Mouse (Mus musculus) heart, postnatal 36 days (tissue): ENCODE data around the gene Col2a1. TPM values are rescaled to one million over a fixed set of nuclear protein-coding genes. Genes with fewer than 3 reads are reported as not detected.
A peak's percentile ranks its signal among the peaks of the same experiment; 100 is the strongest.

ENCODE experiments used
- DNase-seq, 2 experiments: peaks; one replicate each; pipeline ENCODE4 v3.0.0; 2021 to 2022
- intact Hi-C: fragments of 180-260 bp; cut with DNase I; formaldehyde crosslinking; loops from one replicate; pipeline ENCODE4 v1.15.1; 2025
- total RNA-seq, 2 experiments: library from RNA; stranded (reverse); gene quantifications; 2 replicates each; pipeline ENCODE4 v1.2.3; 2021

Col2a1 gene
- total RNA-seq, 2 experiments from 2014 or later, result 0.08 to 0.46 TPM

GRCm38 (mm10) chr15:97963989-97964835 lies 40.3 kb downstream of the Col2a1 start, which contains the start of gene Tmem106c:
Gene Tmem106c (plus strand): TSS chr15:97964200.
- intact Hi-C loops, result loop anchor here (5.0 kb wide), 2 partner anchors 182 to 188 kb away; no protein-coding TSS in a partner anchor
- DNase-seq, result peak; percentile 93

- DNase-seq, result no peak
- intact Hi-C loops, result loop anchor here (5.0 kb wide), 2 partner anchors 181 to 189 kb away; no protein-coding TSS in a partner anchor
These were observed 41.0 kb downstream of the Col2a1 start for GRCm38 (mm10) chr15:97963329-97963988.

GRCm38 (mm10) chr15:97956416-97956815 lies 48.1 kb downstream of the Col2a1 start:
- intact Hi-C loops, result loop anchor here (10.0 kb wide), 1 partner anchor 1828 kb away; no protein-coding TSS in a partner anchor
- no peak for DNase-seq

- intact Hi-C loops, result loop anchor here (10.0 kb wide), 1 partner anchor 1829 kb away; no protein-coding TSS in a partner anchor
- no peak for DNase-seq
These were observed 48.8 kb downstream of the Col2a1 start for GRCm38 (mm10) chr15:97955742-97956141.

GRCm38 (mm10) chr15:97955286-97955685 lies 49.2 kb downstream of the Col2a1 start:
- intact Hi-C loops, result loop anchor here (10.0 kb wide), 1 partner anchor 1830 kb away; no protein-coding TSS in a partner anchor
- DNase-seq, result no peak

- no peak for DNase-seq
- intact Hi-C loops, result loop anchor here (10.0 kb wide), 1 partner anchor 1830 kb away; no protein-coding TSS in a partner anchor
These were observed 49.8 kb downstream of the Col2a1 start for GRCm38 (mm10) chr15:97954671-97955070.

- no peak for DNase-seq
- intact Hi-C loops, result loop anchor here (2.0 to 10.0 kb wide), 4 partner anchors 82 to 1832 kb away; no protein-coding TSS in a partner anchor
These were observed 51.7 kb downstream of the Col2a1 start for GRCm38 (mm10) chr15:97952889-97953189.

- peak; percentile 63 to 66 for DNase-seq
- intact Hi-C loops, result loop anchor here (2.0 to 10.0 kb wide), 4 partner anchors 82 to 1832 kb away; no protein-coding TSS in a partner anchor
These were observed 52.2 kb downstream of the Col2a1 start for GRCm38 (mm10) chr15:97952137-97952888.

GRCm38 (mm10) chr15:97950240-97950639 lies 54.3 kb downstream of the Col2a1 start:
- intact Hi-C loops, result loop anchor here (10.0 kb wide), 1 partner anchor 1835 kb away; no protein-coding TSS in a partner anchor
- no peak for DNase-seq

GRCm38 (mm10) chr15:97949706-97950105 lies 54.8 kb downstream of the Col2a1 start:
- no peak for DNase-seq
- intact Hi-C loops, result loop anchor here (10.0 kb wide), 1 partner anchor 1835 kb away; no protein-coding TSS in a partner anchor

- intact Hi-C loops, result no loop called here
- DNase-seq, result no peak
These were observed 55.8 kb downstream of the Col2a1 start for GRCm38 (mm10) chr15:97948720-97949119.

GRCm38 (mm10) chr15:97945656-97946315 lies 58.7 kb downstream of the Col2a1 start:
- no peak for DNase-seq
- intact Hi-C loops, result no loop called here

- DNase-seq, result no peak
- intact Hi-C loops, result no loop called here
These were observed 59.4 kb downstream of the Col2a1 start for GRCm38 (mm10) chr15:97944919-97945574.

GRCm38 (mm10) chr15:97943356-97943755 lies 61.1 kb downstream of the Col2a1 start:
- DNase-seq, result no peak
- intact Hi-C loops, result no loop called here

GRCm38 (mm10) chr15:97942538-97942937 lies 62.0 kb downstream of the Col2a1 start:
- no peak for DNase-seq
- intact Hi-C loops, result no loop called here

- DNase-seq, result no peak
- intact Hi-C loops, result no loop called here
These were observed 63.2 kb downstream of the Col2a1 start for GRCm38 (mm10) chr15:97941306-97941705.

GRCm38 (mm10) chr15:97940088-97940487 lies 64.4 kb downstream of the Col2a1 start:
- DNase-seq, result no peak
- intact Hi-C loops, result no loop called here

GRCm38 (mm10) chr15:97938580-97938979 lies 65.9 kb downstream of the Col2a1 start:
- DNase-seq, result no peak
- intact Hi-C loops, result no loop called here

- intact Hi-C loops, result no loop called here
These were observed 72.1 kb downstream of the Col2a1 start for GRCm38 (mm10) chr15:97932441-97932840.

More at GRCm38 (mm10) chr15:97932441-97932840, 72.1 kb downstream of the Col2a1 start:
- no peak for DNase-seq
